Mouse (Mus musculus) kidney, postnatal 0 days (tissue): ENCODE data around the gene Itgav. TPM values are rescaled to one million over a fixed set of nuclear protein-coding genes. Genes with fewer than 3 reads are reported as not detected.
A peak's percentile ranks its signal among the peaks of the same experiment; 100 is the strongest.

Experiments used
- ATAC-seq: fragments of 200-750 bp; cut with Nextera tagmentation; replicated peaks from 2 replicates; pipeline ENCODE4 v1.8.0; 2017; ENCODE audit warnings: low read depth, moderate number of reproducible peaks, moderate TSS enrichment, moderate library complexity; ENCODE audit not compliant: low FRiP score
- DNase-seq: peaks from one replicate; pipeline ENCODE4 v3.0.0-alpha.2; 2016; ENCODE audit warnings: low spot score
- H3K27ac ChIP-seq: fragments of 300-500 bp; sonication (generic); 2 replicates; pipeline ENCODE4 v1.5.1; 2014; ENCODE audit warnings: mild to moderate bottlenecking
- H3K27me3 ChIP-seq: fragments of 300-500 bp; sonication (generic); 2 replicates; pipeline ENCODE4 v1.6.1; 2014; ENCODE audit warnings: low read length, mixed read lengths; ENCODE audit not compliant: insufficient read depth
- H3K36me3 ChIP-seq: fragments of 300-500 bp; sonication (generic); 2 replicates; pipeline ENCODE4 v1.6.1; 2014; ENCODE audit warnings: low read length, mixed read lengths; ENCODE audit not compliant: insufficient read depth
- H3K4me1 ChIP-seq: fragments of 300-500 bp; sonication (generic); replicated peaks from 2 replicates; pipeline ENCODE4 v1.6.1; 2014; ENCODE audit warnings: antibody characterized with exemption, low read length, mixed read lengths; ENCODE audit not compliant: insufficient read depth
- H3K4me2 ChIP-seq: fragments of 300-500 bp; sonication (generic); 2 replicates; pipeline ENCODE4 v1.6.1; 2014; ENCODE audit warnings: mild to moderate bottlenecking, low read length, moderate library complexity, mixed read lengths
- H3K4me3 ChIP-seq: fragments of 300-500 bp; sonication (generic); replicated peaks from 2 replicates; pipeline ENCODE4 v1.5.1; 2014; ENCODE audit warnings: low read depth, low read length
- H3K9ac ChIP-seq: fragments of 300-500 bp; sonication (generic); 2 replicates; pipeline ENCODE4 v1.6.1; 2014; ENCODE audit warnings: low read depth, low read length
- H3K9me3 ChIP-seq: fragments of 300-500 bp; sonication (generic); replicated peaks from 2 replicates; pipeline ENCODE4 v1.6.1; 2016; ENCODE audit warnings: low read length, inconsistent platforms, mixed read lengths
- CTCF ChIP-seq: IDR thresholded peaks from 2 replicates; pipeline ENCODE4 v1.5.1; 2016; ENCODE audit warnings: antibody characterized with exemption, low read depth, mild to moderate bottlenecking, moderate library complexity
- WGBS: fragments of 180-500 bp; shearing (Covaris S2); extraction: QIAGEN DNeasy Blood & Tissue Kit; methylation state at CpG from one replicate; pipeline ENCODE4 v1.1.7; 2014; 5-methylcytosine and 5-hydroxymethylcytosine counted together
- polyA plus RNA-seq: library from polyadenylated mRNA; unstranded; fragments of >200 nt; fragmentation: Nextera tagmentation; extraction: Ambion mirVana; gene quantifications from 2 replicates; pipeline ENCODE4 v1.2.1, GENCODE M21; 2015

The Itgav gene
- polyA plus RNA-seq, 1 experiment from 2014 or later = 165 TPM

DNA sequence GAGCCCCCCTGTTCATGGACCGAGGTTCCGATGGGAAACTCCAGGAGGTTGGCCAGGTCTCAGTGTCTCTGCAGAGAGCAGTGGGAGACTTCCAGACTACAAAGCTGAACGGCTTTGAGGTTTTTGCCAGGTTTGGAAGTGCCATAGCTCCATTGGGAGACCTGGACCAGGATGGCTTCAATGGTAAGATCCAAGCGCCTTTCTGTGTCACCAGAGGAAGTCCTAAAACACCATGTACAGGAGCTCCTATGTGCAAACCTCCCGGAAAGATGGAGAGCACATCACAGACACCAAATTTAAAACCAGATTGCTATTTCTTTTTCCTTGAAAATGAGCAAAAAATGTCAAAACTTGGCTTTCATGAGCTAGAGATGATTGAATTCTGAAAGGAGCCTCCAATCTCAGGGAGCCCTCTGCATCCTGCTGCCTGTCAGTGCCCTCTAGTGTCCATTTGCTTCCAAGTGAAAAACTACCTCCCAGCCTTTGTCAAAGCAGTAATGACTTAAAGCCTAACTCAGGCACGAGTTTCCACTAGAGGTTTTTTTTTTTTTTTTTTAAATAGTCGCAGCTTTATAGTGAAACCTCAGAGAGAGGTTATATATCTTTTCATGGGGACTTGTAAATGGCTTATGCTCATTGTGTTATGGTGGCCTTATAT lies 47.1 kb downstream of the Itgav start:
- Histone ChIP-seq H3K9ac (no peak overlapping the region), H3K4me3 (no peak overlapping the region), H3K27ac (no peak overlapping the region), H3K27me3 (no peaks in the 10 kb centered on the region), H3K36me3 (peaks cover 33% of the 10 kb centered on the region), H3K4me2 (no peak overlapping the region), H3K4me1 (no peaks in the 10 kb centered on the region), H3K9me3 (no peaks in the 10 kb centered on the region)
- TF ChIP-seq CTCF = peak; percentile 93
- DNase-seq (peak; percentile 94), ATAC-seq (no peak)
- 59% methylated on average over 7 of the region's 7 CpGs for WGBS

DNA sequence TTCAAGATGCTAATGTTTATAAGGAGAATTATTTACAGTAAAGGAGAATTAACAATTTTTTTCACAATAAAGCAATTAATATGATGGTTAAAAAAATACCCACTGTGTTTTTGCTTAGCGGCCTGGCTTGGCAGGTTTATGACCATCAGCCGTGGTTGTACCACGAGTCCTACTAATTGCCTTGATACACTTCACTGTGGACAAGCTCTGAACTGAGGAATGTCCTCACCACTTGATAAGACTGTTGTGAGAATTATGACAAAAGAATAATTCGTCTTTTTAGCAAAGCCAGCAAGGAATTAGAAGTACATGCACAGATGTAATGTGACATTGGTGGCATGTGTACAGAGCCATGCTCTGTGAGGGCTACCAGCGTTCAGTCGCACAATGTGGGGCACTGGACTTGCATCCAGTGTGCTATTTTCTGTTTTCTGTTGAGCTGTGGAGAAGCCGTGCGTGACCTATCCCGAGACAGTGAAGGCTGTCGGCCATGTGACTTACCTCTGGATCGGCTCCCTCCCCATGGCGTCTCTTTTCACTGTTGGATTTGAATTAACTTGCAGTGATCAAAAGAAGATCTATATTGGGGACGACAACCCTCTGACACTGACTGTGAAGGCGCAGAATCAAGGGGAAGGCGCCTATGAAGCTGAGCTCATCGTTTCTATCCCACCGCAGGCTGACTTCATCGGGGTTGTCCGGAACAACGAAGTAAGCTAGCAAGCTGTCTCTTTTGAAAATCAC lies 67.3 kb downstream of the Itgav start:
- Histone ChIP-seq H3K36me3 (peaks cover 36% of the 10 kb centered on the region), H3K27me3 (no peaks in the 10 kb centered on the region), H3K9me3 (no peaks in the 10 kb centered on the region), H3K27ac (no peak overlapping the region), H3K9ac (no peak overlapping the region), H3K4me1 (no peaks in the 10 kb centered on the region), H3K4me3 (no peak overlapping the region), H3K4me2 (no peak overlapping the region)
- ATAC-seq (no peak), DNase-seq (no peak)
- WGBS = 86% methylated on average over 20 of the region's 20 CpGs
- no peak for TF ChIP-seq CTCF

- ATAC-seq (no peak), DNase-seq (no peak)
- 94% methylated on average over 4 of the region's 4 CpGs for WGBS
- Histone ChIP-seq H3K36me3 (peaks cover 42% of the 10 kb centered on the region), H3K27me3 (no peaks in the 10 kb centered on the region), H3K4me1 (no peaks in the 10 kb centered on the region), H3K4me2 (no peak overlapping the region), H3K27ac (no peak overlapping the region), H3K9ac (no peak overlapping the region), H3K9me3 (no peaks in the 10 kb centered on the region), H3K4me3 (no peak overlapping the region)
- no peak for TF ChIP-seq CTCF
Measured at GRCm38 (mm10) chr2:83792102-83792501, 67.9 kb downstream of the Itgav start.

GRCm38 (mm10) chr2:83795766-83796165 lies 71.6 kb downstream of the Itgav start:
- H3K27ac ChIP-seq = no peak overlapping the region
- no peak for ATAC-seq
- peaks cover 59% of the 10 kb centered on the region for H3K36me3 ChIP-seq
- H3K27me3 ChIP-seq = no peaks in the 10 kb centered on the region
- H3K9ac ChIP-seq = no peak overlapping the region
- H3K4me2 ChIP-seq = no peak overlapping the region
- DNase-seq = no peak
- TF ChIP-seq CTCF = no peak
- WGBS = 70% methylated on average over 4 of the region's 4 CpGs
- no peak overlapping the region for H3K4me3 ChIP-seq
- H3K9me3 ChIP-seq = no peaks in the 10 kb centered on the region
- H3K4me1 ChIP-seq = no peaks in the 10 kb centered on the region

DNA sequence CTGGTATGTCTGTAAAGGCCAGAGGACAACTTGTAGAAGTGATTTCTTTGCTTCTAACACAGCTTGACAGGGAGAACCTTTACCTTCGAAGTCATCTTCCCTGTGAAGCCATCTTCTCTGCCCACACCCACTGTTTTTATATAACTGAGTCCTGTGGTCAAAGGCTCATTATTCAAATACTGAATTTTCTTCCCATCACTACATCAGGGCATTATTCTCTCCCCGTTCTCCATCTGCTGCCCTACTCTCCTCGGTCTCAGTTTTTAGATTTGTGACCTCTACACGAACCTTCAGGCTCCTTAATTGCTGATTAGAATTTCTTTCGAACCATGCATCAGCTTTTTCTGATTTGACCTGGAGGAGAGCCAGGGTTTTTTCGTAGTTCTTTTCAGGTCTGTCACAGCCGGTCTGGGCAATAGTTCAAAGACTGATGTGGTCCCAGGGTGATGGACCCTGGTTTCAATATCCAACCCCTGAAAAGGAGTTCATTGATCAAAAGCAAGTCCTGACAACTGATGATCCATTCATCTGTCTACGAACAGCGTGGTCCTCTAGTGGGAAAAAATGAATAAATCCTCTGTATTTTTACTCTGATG lies 73.8 kb downstream of the Itgav start:
- Histone ChIP-seq H3K4me3 (no peak overlapping the region), H3K4me2 (no peak overlapping the region), H3K36me3 (peaks cover 62% of the 10 kb centered on the region), H3K9ac (no peak overlapping the region), H3K27ac (no peak overlapping the region), H3K9me3 (no peaks in the 10 kb centered on the region), H3K4me1 (no peaks in the 10 kb centered on the region), H3K27me3 (no peaks in the 10 kb centered on the region)
- no peak for TF ChIP-seq CTCF
- 81% methylated on average over 9 of the region's 9 CpGs for WGBS
- ATAC-seq = no peak
- no peak for DNase-seq

DNA sequence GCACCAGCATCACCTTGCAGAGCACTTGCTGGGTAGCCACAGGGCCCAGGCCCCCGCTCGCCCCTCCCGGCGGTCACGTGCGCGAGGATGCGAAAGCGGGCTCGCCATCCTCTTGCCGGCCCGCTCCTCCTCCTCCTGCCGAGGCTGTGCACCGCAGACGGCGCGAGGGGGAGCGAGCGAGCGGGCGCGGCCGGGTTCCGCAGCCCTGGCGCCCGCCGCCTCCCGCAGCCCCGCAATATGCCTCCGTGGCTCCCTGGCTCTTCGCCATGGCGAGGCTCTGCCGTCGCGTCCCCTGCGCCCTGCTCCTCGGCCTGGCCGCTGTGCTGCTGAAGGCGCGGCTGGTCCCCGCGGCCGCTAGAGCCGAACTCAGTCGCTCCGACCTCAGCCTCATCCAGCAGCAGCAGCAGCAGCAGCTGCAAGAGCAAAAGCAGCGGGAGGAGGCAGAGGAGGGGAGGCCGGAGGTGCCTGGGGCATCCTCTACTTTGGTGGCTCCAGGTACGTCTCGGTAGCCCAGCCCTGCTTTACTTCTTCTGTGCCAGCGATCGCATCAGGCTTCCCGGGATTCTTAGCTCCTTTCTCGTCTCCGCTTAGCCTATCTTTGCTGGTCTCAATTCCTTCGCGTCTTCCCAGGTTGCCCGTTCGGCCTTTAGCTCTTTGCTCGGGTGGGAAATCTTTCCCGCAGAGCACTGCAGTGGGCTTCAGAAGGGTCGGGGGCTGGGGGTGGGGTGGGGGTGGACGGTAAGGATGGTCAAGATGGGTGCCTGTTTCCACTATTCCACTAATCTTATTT lies 88.5 kb downstream of the Itgav start, which contains the start of gene Fam171b:
Gene Fam171b (plus strand): TSS at position 154 of the 790 bp plus-strand sequence.
- no peak within 1 kb of the TSS for H3K27ac ChIP-seq
- H3K4me3 ChIP-seq = peak within 1 kb of the TSS; percentile 70
- under 1% methylated on average over 54 of the region's 63 CpGs for WGBS
- no peaks in the 10 kb centered on the region for H3K9me3 ChIP-seq
- DNase-seq = peak; percentile 75
- H3K9ac ChIP-seq = peak within 1 kb of the TSS; percentile 65
- H3K27me3 ChIP-seq = no peaks in the 10 kb centered on the region
- peak; percentile 90 for ATAC-seq
- H3K4me2 ChIP-seq = peak within 1 kb of the TSS; percentile 95
- no peaks in the 10 kb centered on the region for H3K36me3 ChIP-seq
- H3K4me1 ChIP-seq = no peaks in the 10 kb centered on the region
- TF ChIP-seq CTCF = peak; percentile 33; the same call in 1 of the 2 replicates
